Comparison of ENCODE assay signal across 30 mouse cellular contexts in the genomic region with DNA sequence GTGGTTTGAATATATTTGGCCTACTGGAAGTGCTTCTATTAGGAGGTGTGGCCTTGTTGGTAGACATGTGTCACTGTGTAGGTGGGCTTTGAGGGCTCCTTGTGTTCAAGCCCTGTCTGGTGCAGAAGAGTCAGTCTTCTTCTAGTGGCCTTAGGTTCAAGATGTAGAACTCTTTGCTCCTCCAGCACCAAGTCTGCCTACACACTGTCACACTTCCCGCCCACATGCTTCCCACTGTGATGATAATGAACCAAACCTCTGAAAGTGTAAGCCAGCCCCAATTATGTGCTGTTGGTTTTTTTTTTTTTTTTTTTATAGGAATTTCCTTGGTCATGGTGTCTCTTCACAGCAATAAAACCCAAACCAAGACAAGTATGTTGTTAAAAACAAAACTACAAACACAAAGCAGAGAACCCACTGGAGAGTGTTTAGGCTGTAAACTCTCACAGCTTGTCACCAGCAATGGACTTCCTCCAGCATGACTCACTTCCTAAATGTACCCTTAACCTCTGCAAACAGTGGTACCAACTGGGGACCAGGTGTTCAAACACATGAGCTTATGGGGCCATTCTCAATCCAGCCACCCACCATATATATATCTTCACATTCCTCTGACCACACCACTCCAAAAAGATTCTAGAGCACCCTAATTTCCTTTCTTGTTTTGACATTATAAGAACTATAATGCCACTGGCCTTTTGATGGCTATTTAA.
DNase-seq lines count a peak whose midpoint lies in the region; ATAC-seq and TF ChIP-seq lines count a peak whose summit lies in the region.
"Had no signal": no experiment of that assay in that cellular context is flagged by ENCODE, and none has a peak within 500 bp of the region (broad histone marks: within the 10 kb centered on the region; RNA-seq: fewer than 3 reads in every experiment).

No protein-coding gene starts in this region.

- H3ac ChIP-seq in C2C12 (ENCODE audit: control insufficient read depth, insufficient read length, low read depth), result no peak overlapping the region

- no peaks in the 10 kb centered on the region for H3K9me3 ChIP-seq in hindbrain, embryonic 16.5 days (ENCODE audit: control insufficient read depth, low read length)
- H3K9me3 ChIP-seq: embryonic facial prominence, embryonic 10.5 days; embryonic facial prominence, embryonic 13.5 days; forebrain, embryonic 13.5 days; hindbrain, embryonic 10.5 days; intestine, embryonic 15.5 days had no signal

- H3K4me3 ChIP-seq in C2C12 (ENCODE audit: insufficient read depth, poor library complexity, severe bottlenecking), result no peak overlapping the region
- H3K4me3 ChIP-seq in hindbrain, embryonic 16.5 days (ENCODE audit: low read length), result no peak overlapping the region
- H3K4me3 ChIP-seq: embryonic facial prominence, embryonic 10.5 days; embryonic facial prominence, embryonic 13.5 days; erythroblast, embryonic 14.5 days; forebrain, embryonic 13.5 days; gastrocnemius, adult 2 months; hindbrain, embryonic 10.5 days; intestine, embryonic 15.5 days had no signal

- no peak overlapping the region for H3K4me2 ChIP-seq in hindbrain, embryonic 16.5 days (ENCODE audit: low read length)
- H3K4me2 ChIP-seq: embryonic facial prominence, embryonic 13.5 days; forebrain, embryonic 13.5 days; heart, embryonic 11.5 days; hindbrain, embryonic 14.5 days; intestine, embryonic 15.5 days had no signal

- H3K36me3 ChIP-seq in C2C12 (ENCODE audit: control insufficient read depth, insufficient read depth), result no peaks in the 10 kb centered on the region
- no peaks in the 10 kb centered on the region for H3K36me3 ChIP-seq in hindbrain, embryonic 16.5 days (ENCODE audit: control insufficient read depth, insufficient read depth, low read length)
- H3K36me3 ChIP-seq: embryonic facial prominence, embryonic 10.5 days; embryonic facial prominence, embryonic 13.5 days; hindbrain, embryonic 10.5 days; intestine, embryonic 15.5 days had no signal

- H3K79me2 ChIP-seq in C2C12 (ENCODE audit: control insufficient read depth, insufficient read depth), result no peaks in the 10 kb centered on the region

- WGBS in hindbrain, embryonic 16.5 days, result 71% methylated on average over 1 of the region's 1 CpGs

- H3K79me3 ChIP-seq in C2C12 (ENCODE audit: low read depth), result no peaks in the 10 kb centered on the region

- H3K9ac ChIP-seq in hindbrain, embryonic 16.5 days (ENCODE audit: low read depth, low read length), result no peak overlapping the region
- H3K9ac ChIP-seq: embryonic facial prominence, embryonic 13.5 days; forebrain, embryonic 13.5 days; hindbrain, embryonic 14.5 days; intestine, embryonic 15.5 days had no signal

- peak; percentile 44 for DNase-seq in right cerebral cortex, adult 18-20 months
- no peak for DNase-seq in right cerebral cortex, adult 2 months (ENCODE audit: low spot score in 2 of 2)
- DNase-seq in telencephalon, adult 2 months (ENCODE audit: low read depth, low spot score), result peak; percentile 15
- DNase-seq in adrenal gland, adult 8-10 months, result no peak
- DNase-seq in spleen, adult 18-20 months, result no peak
- DNase-seq: adrenal gland, postnatal 10 days; adrenal gland, postnatal 36 days; B cell, adult 2 months; cerebellum, adult 11 months; cerebellum, adult 2 months; cerebellum, adult 9-11 months; cerebellum, postnatal 25 days; embryo, embryonic 11 days; gastrocnemius, adult 2 months; gastrocnemius, postnatal 14 days; heart, adult 11 months; kidney, adult 18-20 months had no signal

- TF ChIP-seq CTCF in C2C12 (IDR thresholded peaks at IDR 0.05; ENCODE audit: control insufficient read depth, insufficient read depth, insufficient read length), result no peak

- no peaks in the 10 kb centered on the region for H3K4me1 ChIP-seq in hindbrain, embryonic 16.5 days (ENCODE audit: control insufficient read depth, insufficient read depth, low read depth, low read length)
- H3K4me1 ChIP-seq: embryonic facial prominence, embryonic 10.5 days; hindbrain, embryonic 10.5 days; intestine, embryonic 15.5 days had no signal

- peak; percentile 28; the same call in 1 of the 2 replicates for ATAC-seq in common myeloid progenitor, adult 5-6 weeks (replicated peaks; ENCODE audit: low read depth, poor library complexity, severe bottlenecking)
- ATAC-seq in hindbrain, embryonic 16.5 days, result no peak
- ATAC-seq: activated CD4-positive, CD25-positive, alpha-beta regulatory T cell, adult 4 months; forebrain, embryonic 13.5 days; forebrain, embryonic 16.5 days; intestine, embryonic 15.5 days had no signal

- no peaks in the 10 kb centered on the region for H3K27me3 ChIP-seq in C2C12 (ENCODE audit: control insufficient read depth, insufficient read depth, insufficient read length)
- H3K27me3 ChIP-seq in hindbrain, embryonic 16.5 days (replicated peaks; ENCODE audit: control insufficient read depth, insufficient read depth, low read length), result no peaks in the 10 kb centered on the region
- H3K27me3 ChIP-seq: embryonic facial prominence, embryonic 13.5 days; intestine, embryonic 15.5 days had no signal

- no peak overlapping the region for H3K27ac ChIP-seq in hindbrain, embryonic 16.5 days (ENCODE audit: low read depth, low read length)
- H3K27ac ChIP-seq: embryonic facial prominence, embryonic 10.5 days; embryonic facial prominence, embryonic 13.5 days; forebrain, embryonic 13.5 days; gastrocnemius, adult 2 months; hindbrain, embryonic 10.5 days; hindbrain, embryonic 14.5 days; intestine, embryonic 15.5 days had no signal

TF ChIP-seq in C2C12, 6 proteins besides CTCF, POLR2A, EP300 and RAD21:
- no peak for TF ChIP-seq USF1 (IDR thresholded peaks at IDR 0.05; ENCODE audit: low read depth)
- TF ChIP-seq MYOD1 (IDR thresholded peaks at IDR 0.05; ENCODE audit: control insufficient read depth, insufficient read length, low read depth), result peak; percentile 65
- TF ChIP-seq MYOG (IDR thresholded peaks at IDR 0.05; ENCODE audit: control insufficient read depth, extremely low read depth, insufficient read length), result no peak

Comparison
In these comparisons a context has a peak if more than half of its experiments do, and no peak if none do; other contexts are left out.
1. DNase-seq: peak in right cerebral cortex, adult 18-20 months (single experiment) and telencephalon, adult 2 months (single experiment); none in right cerebral cortex, adult 2 months (0 of 2), adrenal gland, adult 8-10 months (single experiment) and spleen, adult 18-20 months (0 of 2).